Mouse (Mus musculus): Measurements from ENCODE around the gene Rab3gap2.
A peak's percentile ranks its signal among the peaks of the same experiment; 100 is the strongest.

Gene Rab3gap2

GRCm38 (mm10) chr1:185217966-185218365, 14.0 kb downstream of the Rab3gap2 start:
- peak in 1 of 2 experiments; percentile 45 for DNase-seq (ENCODE audit: inconsistent age in 2 of 2, low spot score in 1 of 2)

- no peak for DNase-seq (ENCODE audit: inconsistent age in 2 of 2, low spot score in 1 of 2)
These were observed 23.0 kb downstream of the Rab3gap2 start for GRCm38 (mm10) chr1:185226889-185227288.

- DNase-seq (ENCODE audit: inconsistent age in 2 of 2, low spot score in 1 of 2): no peak
These were observed 23.8 kb downstream of the Rab3gap2 start for GRCm38 (mm10) chr1:185227766-185228165.

GRCm38 (mm10) chr1:185229406-185230201, 25.7 kb downstream of the Rab3gap2 start:
- peak; percentile 78 to 89 for DNase-seq (ENCODE audit: inconsistent age in 2 of 2, low spot score in 1 of 2)

- no peak for DNase-seq (ENCODE audit: inconsistent age in 2 of 2, low spot score in 1 of 2)
These were observed 31.9 kb downstream of the Rab3gap2 start for GRCm38 (mm10) chr1:185235837-185236236.

- no peak for DNase-seq (ENCODE audit: inconsistent age in 2 of 2, low spot score in 1 of 2)
These were observed 32.6 kb downstream of the Rab3gap2 start for GRCm38 (mm10) chr1:185236530-185236929.

- no peak for DNase-seq (ENCODE audit: inconsistent age in 2 of 2, low spot score in 1 of 2)
These were observed 39.1 kb downstream of the Rab3gap2 start for GRCm38 (mm10) chr1:185243013-185243412.

GRCm38 (mm10) chr1:185245456-185245855, 41.5 kb downstream of the Rab3gap2 start:
- DNase-seq (ENCODE audit: inconsistent age in 2 of 2, low spot score in 1 of 2): no peak

GRCm38 (mm10) chr1:185247429-185248085, 43.6 kb downstream of the Rab3gap2 start:
- no peak for DNase-seq (ENCODE audit: inconsistent age in 2 of 2, low spot score in 1 of 2)

- peak in 1 of 2 experiments; percentile 68 for DNase-seq (ENCODE audit: inconsistent age in 2 of 2, low spot score in 1 of 2)
These were observed 44.8 kb downstream of the Rab3gap2 start for GRCm38 (mm10) chr1:185248728-185249127.

GRCm38 (mm10) chr1:185252351-185252750, 48.4 kb downstream of the Rab3gap2 start:
- no peak for DNase-seq (ENCODE audit: inconsistent age in 2 of 2, low spot score in 1 of 2)

- DNase-seq (ENCODE audit: inconsistent age in 2 of 2, low spot score in 1 of 2): peak in 1 of 2 experiments; percentile 89
These were observed 49.4 kb downstream of the Rab3gap2 start for GRCm38 (mm10) chr1:185253140-185253892.

- peak in 1 of 2 experiments; percentile 57 for DNase-seq (ENCODE audit: inconsistent age in 2 of 2, low spot score in 1 of 2)
These were observed 51.4 kb downstream of the Rab3gap2 start for GRCm38 (mm10) chr1:185255336-185255735.

- DNase-seq (ENCODE audit: inconsistent age in 2 of 2, low spot score in 1 of 2): peak in 1 of 2 experiments; percentile 48
These were observed 52.8 kb downstream of the Rab3gap2 start for GRCm38 (mm10) chr1:185256753-185257152.

- peak; percentile 51 to 70 for DNase-seq (ENCODE audit: inconsistent age in 2 of 2, low spot score in 1 of 2)
These were observed 58.6 kb downstream of the Rab3gap2 start for GRCm38 (mm10) chr1:185262565-185262964.

- no peak for DNase-seq (ENCODE audit: inconsistent age in 2 of 2, low spot score in 1 of 2)
These were observed 64.8 kb downstream of the Rab3gap2 start for GRCm38 (mm10) chr1:185268675-185269074.

GRCm38 (mm10) chr1:185270403-185271097, 66.6 kb downstream of the Rab3gap2 start:
- DNase-seq (ENCODE audit: inconsistent age in 2 of 2, low spot score in 1 of 2): no peak

- DNase-seq (ENCODE audit: inconsistent age in 2 of 2, low spot score in 1 of 2): no peak
These were observed 67.5 kb downstream of the Rab3gap2 start for GRCm38 (mm10) chr1:185271373-185271772.

GRCm38 (mm10) chr1:185274819-185275545, 71.1 kb downstream of the Rab3gap2 start:
- peak; percentile 74 to 90 for DNase-seq (ENCODE audit: inconsistent age in 2 of 2, low spot score in 1 of 2)

GRCm38 (mm10) chr1:185275976-185276375, 72.1 kb downstream of the Rab3gap2 start:
- DNase-seq (ENCODE audit: inconsistent age in 2 of 2, low spot score in 1 of 2): peak; percentile 69 to 86
